Mouse (Mus musculus): ENCODE data around the gene Dzip1.

The Dzip1 gene

GRCm38 (mm10) chr14:118922251-118922650 is 3.0 kb downstream of the Dzip1 start:
- peak in 1 of 2 experiments; percentile 21 for DNase-seq

DNA sequence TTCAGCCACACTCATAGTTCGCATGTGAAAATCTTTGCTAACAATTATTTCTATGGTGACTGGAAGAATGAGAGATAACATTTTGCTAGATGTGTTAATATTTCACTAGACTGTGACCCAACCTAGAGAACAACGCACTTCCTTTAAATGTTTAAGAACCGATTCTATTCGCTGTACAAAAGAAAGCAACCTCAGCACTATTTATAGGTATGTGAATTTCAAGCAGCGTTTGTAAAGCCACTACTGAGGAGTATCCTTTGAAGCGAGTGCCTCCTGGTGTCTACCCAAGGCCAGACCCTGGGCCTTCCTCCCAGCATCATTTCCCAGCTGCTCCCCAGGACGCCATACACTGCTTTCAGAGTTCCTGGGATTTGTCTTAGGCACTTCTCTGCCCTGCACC is 4.6 kb downstream of the Dzip1 start:
- DNase-seq: no peak

GRCm38 (mm10) chr14:118919025-118919424 is 6.2 kb downstream of the Dzip1 start:
- peak in 1 of 2 experiments; percentile 17 for DNase-seq

GRCm38 (mm10) chr14:118913651-118914050 is 11.6 kb downstream of the Dzip1 start:
- DNase-seq: no peak

DNA sequence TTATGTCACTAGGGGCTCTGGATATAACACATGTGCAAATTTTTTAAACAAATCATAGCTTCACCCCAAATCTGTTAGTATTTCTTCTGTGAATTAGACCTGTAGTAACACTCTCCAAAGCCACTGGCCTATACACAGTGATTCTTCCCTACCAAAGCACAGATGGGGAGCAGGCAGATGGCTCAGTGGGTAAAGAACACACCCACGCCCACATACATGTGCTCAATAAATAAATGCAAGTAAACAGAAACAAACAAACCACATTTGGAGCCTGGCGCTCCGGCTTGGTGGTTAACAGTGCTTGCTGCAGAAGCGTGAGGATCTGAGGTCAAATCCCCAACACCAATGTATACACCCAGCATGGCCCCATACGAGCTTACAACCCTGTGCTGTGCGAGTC is 13.7 kb downstream of the Dzip1 start:
- no peak for DNase-seq

- peak; percentile 84 to 87 for DNase-seq
Measured at GRCm38 (mm10) chr14:118910332-118911222, 14.7 kb downstream of the Dzip1 start.

DNA sequence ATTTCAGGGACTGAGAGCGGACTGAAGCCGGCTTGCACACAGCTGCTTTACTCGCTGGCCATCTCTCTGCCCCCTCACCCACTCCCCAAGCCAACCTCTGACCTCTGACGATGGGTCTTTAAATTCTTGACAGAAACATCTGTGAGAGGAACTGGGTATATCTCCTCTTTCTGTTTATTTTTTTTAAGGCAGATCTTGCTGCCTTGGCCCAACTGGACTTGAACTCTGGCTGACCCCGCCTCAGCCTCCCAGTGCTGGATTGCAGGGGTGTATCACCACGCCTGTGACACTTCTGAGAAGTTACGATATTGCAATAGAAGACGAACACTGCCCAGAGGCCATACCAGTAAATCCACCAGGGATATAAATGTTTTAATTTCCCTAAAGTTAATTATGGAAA is 15.4 kb downstream of the Dzip1 start:
- peak; percentile 39 to 54 for DNase-seq

DNA sequence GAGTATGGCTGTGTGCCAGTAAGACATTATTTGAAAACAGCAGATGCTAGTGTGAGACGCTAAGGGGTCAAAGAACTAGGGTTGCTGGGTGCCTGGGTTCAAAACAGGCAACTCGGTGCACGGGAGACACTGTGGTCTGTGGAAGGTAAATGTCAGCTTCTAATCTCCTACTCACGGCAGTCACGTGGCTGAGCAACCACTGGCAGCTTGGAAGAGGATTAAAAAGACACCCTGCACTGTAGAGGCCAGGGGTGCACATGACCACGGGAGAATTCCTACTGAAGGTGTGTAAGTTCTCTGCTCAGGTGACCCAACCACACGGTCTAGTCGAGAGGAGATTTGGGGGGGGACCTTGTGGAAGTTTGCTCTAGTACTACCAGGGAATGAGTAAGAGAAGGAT is 17.7 kb downstream of the Dzip1 start:
- DNase-seq: no peak

GRCm38 (mm10) chr14:118903867-118904562 is 21.2 kb downstream of the Dzip1 start:
- DNase-seq: no peak

- DNase-seq: no peak
Measured at GRCm38 (mm10) chr14:118903397-118903796, 21.9 kb downstream of the Dzip1 start.

- no peak for DNase-seq
Measured at GRCm38 (mm10) chr14:118900911-118901310, 24.3 kb downstream of the Dzip1 start.

DNA sequence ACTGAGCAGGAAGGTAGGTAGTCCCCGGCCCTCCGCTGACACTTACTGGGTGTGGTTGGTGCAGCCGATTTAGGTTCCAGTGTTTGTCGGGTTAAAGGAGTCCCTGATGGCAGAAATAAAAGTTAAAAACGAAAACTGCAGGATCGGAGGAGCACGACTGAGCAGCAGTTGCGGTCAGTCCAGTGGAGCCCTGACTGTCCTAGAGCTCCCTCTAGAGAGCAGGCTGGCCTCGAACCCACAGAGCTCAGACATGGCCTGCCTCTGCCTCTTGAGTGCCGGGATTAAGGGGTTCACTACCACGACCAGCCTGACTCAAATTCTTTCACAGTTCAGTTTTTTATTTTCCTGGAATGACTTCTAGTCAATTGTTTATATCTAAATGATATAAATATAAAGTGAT is 25.3 kb downstream of the Dzip1 start:
- no peak for DNase-seq

- DNase-seq: peak; percentile 24 to 47
Measured at GRCm38 (mm10) chr14:118895655-118896054, 29.6 kb downstream of the Dzip1 start.

GRCm38 (mm10) chr14:118895228-118895627 is 30.0 kb downstream of the Dzip1 start:
- DNase-seq: no peak

DNA sequence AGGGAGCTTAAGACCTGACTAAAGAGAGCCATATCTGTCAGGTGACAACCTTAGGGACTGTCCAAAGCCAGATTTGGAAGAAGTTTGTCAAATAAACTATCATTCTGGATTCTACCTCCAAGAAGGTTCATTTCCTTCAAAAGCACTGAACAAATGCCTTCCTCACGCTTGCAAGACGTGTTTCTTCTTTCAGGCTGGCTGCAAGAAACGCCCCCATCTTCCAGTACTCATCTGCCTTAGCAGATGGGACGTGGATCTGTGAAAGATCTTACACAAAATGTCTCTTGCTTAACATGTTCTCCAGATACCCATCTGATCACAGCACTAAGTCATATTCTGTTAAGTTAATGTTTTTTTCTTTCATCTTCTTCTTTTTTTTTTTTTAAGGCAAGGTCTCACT is 35.2 kb downstream of the Dzip1 start:
- no peak for DNase-seq

DNA sequence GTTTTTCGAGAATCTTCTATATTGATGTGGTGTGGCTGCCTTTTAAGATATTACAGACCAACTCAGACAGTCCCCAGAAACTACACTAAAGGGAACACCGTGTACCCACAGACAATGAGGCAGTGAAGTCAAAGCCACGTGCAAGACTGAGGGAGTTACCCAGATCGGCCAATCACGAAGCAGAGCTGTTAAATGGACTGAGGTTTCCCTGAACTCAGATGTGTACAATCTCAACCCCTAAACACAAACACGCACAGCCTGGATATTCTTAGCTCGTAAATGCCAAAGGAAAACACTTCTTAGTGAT is 41.1 kb downstream of the Dzip1 start:
- DNase-seq: no peak

DNA sequence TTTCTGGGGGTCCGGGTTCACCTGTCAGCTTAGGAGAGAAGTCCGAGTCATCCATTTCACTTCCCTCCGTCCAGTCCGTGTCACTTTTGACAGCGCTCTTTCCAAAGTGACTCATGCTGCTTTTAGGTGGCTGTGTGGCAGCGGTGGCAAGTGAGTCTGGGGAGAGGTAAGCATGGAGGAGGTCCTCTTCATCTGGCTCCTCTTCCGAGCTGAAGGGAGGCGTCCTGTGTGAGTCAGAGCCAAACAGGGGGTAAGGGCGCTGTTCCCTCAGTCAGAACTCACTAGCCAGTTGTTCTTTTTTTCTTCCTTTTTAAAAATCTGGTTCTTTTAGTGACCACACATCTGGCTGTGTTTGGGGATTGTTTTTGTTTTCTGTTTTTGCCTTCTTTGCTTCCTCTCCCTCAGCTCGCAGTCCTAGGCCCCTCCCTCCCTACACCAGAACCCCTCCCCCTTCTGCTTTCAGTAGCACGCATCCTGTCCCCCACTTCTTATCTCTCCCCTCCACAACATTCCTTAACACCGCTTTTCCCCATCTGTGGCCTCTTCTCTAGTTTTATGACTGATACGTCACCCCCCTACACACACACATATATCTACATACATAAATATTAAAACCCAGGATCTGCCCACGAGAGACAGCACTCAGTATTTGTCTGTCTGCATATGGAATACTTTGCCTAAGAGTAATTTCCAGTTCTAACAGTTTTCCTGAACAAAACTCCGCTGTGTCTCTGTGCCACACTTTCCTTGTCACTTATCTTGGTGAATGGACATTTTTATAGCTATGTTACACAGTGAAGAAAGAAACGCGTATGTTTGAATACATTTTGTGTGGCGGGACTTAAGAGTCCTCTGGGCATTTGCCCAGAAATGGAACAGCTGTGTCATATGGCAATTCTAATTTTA is 41.7 kb downstream of the Dzip1 start:
- DNase-seq: peak; percentile 27 to 38

DNA sequence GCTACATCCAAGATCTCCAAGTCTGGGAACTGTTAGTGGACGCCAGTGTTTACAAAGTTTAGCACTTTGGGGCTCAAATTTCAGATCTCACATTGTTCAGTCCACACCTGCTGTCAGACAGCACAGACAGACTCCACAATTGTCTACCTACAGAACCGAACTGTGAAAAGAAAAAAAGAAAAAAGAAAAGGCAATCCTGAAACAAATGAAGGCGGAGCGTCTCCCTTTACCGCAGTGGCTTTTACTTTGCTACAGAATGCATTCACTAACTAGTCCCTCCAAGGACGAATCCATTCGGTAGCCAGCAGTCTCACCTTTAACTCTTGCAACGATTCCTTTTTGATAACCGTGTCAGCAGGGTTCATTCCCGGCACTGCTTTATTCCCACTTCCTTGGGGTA is 44.6 kb downstream of the Dzip1 start:
- no peak for DNase-seq

GRCm38 (mm10) chr14:118878346-118878910 is 46.8 kb downstream of the Dzip1 start:
- no peak for DNase-seq

DNA sequence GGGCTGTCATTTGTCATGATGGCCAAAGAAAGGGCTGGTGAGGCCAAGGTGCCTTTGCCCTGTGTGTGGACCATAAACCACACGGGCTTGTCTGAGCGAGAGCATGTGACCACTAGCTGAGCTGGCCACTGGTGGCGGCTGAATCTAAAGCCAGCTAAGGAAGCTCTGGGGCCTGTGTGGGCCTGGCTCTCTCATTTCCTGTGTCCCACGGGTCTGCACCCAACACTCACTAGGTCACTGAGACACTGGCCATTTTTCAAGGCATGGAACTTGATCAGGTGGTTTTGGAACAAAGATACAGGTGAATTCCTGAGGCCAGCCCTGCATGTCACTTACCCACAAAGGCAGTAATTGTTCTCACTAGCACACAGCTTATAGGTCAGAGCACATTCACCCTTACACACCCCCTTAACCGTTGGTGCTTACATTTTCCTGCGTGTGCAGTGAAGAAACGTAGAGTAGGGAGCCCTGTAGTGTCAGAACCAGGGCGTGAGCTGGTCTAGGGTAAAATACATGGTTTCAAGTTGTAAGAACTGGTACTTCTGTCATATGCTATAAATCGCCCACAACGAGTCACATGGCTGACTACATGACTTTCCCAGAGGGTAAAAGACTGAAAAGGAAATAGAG is 50.4 kb downstream of the Dzip1 start:
- DNase-seq: peak; percentile 20 to 44

DNA sequence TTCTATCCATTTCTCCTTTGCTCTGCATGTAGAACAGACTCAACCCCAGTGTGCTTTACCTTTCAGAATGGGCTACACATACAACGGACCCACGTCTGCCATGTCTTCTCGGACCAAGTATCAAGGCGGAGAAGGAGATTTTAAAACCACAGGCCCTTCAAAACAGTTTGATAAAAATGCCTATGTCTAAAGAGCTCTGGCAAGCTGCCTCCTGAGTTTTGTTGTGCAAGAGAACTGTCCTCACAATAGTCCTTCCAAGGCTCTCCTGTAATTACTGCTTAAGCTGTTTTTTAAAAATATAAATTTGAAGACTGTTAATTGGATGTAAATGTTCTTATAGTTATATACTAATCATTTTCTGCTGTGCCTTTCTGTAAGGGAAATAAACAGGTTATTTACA is 51.1 kb downstream of the Dzip1 start:
- DNase-seq: no peak

GRCm38 (mm10) chr14:118869712-118870111 is 55.5 kb downstream of the Dzip1 start:
- no peak for DNase-seq

Data from kidney, postnatal 4 days (tissue).